Mouse (Mus musculus) heart, postnatal 0 days (tissue): Measurements from ENCODE around the gene Pygm. TPM values are rescaled to one million over a fixed set of nuclear protein-coding genes. Genes with fewer than 3 reads are reported as not detected.

Experiments used
- ATAC-seq: fragments of 200-750 bp; cut with Nextera tagmentation; 2 replicates; pipeline ENCODE4 v1.8.0; 2017; ENCODE audit warnings: low read depth, moderate number of reproducible peaks, moderate library complexity; ENCODE audit not compliant: insufficient read depth
- DNase-seq: peaks from one replicate; pipeline ENCODE4 v3.0.0-alpha.2; 2016; ENCODE audit warnings: low spot score
- H3K27ac ChIP-seq: fragments of 300-500 bp; sonication (generic); 2 replicates; pipeline ENCODE4 v1.5.1; 2014; ENCODE audit warnings: low read depth, mild to moderate bottlenecking
- H3K27me3 ChIP-seq: fragments of 300-500 bp; sonication (generic); 2 replicates; pipeline ENCODE4 v1.6.1; 2014; ENCODE audit warnings: low read length, mixed read lengths; ENCODE audit not compliant: control insufficient read depth, insufficient read depth
- H3K36me3 ChIP-seq: fragments of 300-500 bp; sonication (generic); replicated peaks from 2 replicates; pipeline ENCODE4 v1.6.1; 2014; ENCODE audit warnings: low read length, mixed read lengths; ENCODE audit not compliant: control insufficient read depth, insufficient read depth
- H3K4me1 ChIP-seq: fragments of 300-500 bp; sonication (generic); 2 replicates; pipeline ENCODE4 v1.6.1; 2014; ENCODE audit warnings: antibody characterized with exemption; ENCODE audit not compliant: control insufficient read depth, insufficient read depth
- H3K4me2 ChIP-seq: fragments of 300-500 bp; sonication (generic); 2 replicates; pipeline ENCODE4 v1.6.1; 2014; ENCODE audit warnings: low read depth, mild to moderate bottlenecking, low read length, moderate library complexity
- H3K4me3 ChIP-seq: fragments of 300-500 bp; sonication (generic); 2 replicates; pipeline ENCODE4 v1.5.1; 2014; ENCODE audit warnings: low read depth, low read length
- H3K9ac ChIP-seq: fragments of 300-500 bp; sonication (generic); replicated peaks from 2 replicates; pipeline ENCODE4 v1.6.1; 2014; ENCODE audit warnings: low read depth, low read length, mixed read lengths
- H3K9me3 ChIP-seq: fragments of 300-500 bp; sonication (generic); replicated peaks from 2 replicates; pipeline ENCODE4 v1.6.1; 2016; ENCODE audit warnings: low read length; ENCODE audit not compliant: control insufficient read depth
- CTCF ChIP-seq: IDR thresholded peaks from 2 replicates; pipeline ENCODE4 v1.5.1; 2016; ENCODE audit warnings: antibody characterized with exemption, control low read depth, low read depth
- EP300 ChIP-seq: IDR thresholded peaks from 2 replicates; pipeline ENCODE4 v1.6.1; 2016; ENCODE audit warnings: antibody characterized with exemption, low read depth
- WGBS: fragments of 180-500 bp; shearing (Covaris S2); extraction: QIAGEN DNeasy Blood & Tissue Kit; methylation state at CpG from one replicate; pipeline ENCODE4 v1.1.7; 2014; 5-methylcytosine and 5-hydroxymethylcytosine counted together
- polyA plus RNA-seq: library from polyadenylated mRNA; unstranded; fragments of >200 nt; fragmentation: Nextera tagmentation; extraction: Ambion mirVana; gene quantifications from 2 replicates; pipeline ENCODE4 v1.2.1, GENCODE M21; 2015
- total RNA-seq: library from RNA; depleted of rRNA; stranded (reverse); fragments of >200 nt; gene quantifications from 2 replicates; pipeline ENCODE4 v1.2.3, GENCODE M21; 2014; ENCODE audit warnings: low replicate concordance

Pygm gene
- total and polyA plus RNA-seq, 2 experiments from 2014 or later: 400 to 487 TPM

DNA sequence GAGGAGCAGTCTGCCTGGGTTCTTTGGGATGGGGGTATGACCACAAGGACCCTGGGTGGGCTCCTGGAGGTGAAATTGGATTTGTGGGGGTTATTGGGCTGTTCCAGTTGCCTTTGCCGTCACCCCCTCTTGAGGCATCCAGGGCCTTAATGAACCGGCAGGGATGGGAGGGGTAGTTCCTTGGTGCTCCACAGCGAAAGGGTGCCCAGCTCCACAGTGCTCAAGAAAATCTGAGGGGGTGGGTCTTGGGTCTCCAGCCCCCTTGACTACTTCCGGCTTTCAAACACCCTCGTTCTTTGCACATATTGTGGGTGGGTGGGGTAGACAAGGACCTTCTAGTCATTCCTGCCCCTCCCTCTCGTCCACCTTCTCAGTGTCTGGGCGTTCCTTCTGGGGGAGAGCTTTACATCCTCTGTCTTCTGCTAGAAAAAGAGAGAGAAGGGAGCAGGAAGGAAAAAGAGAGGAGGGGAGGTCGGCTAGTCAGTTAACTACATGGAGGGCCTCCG lies 35.7 kb downstream of the Pygm start:
- H3K27ac ChIP-seq: no peak overlapping the region
- no peak overlapping the region for H3K9ac ChIP-seq
- H3K27me3 ChIP-seq: peaks cover 80% of the 10 kb centered on the region
- DNase-seq: no peak
- H3K9me3 ChIP-seq: no peaks in the 10 kb centered on the region
- no peak overlapping the region for H3K4me2 ChIP-seq
- 0 out of 2 replicates have a peak, but pooled peaks cover 4% of the 10 kb centered on the region for H3K4me1 ChIP-seq
- H3K36me3 ChIP-seq: no peaks in the 10 kb centered on the region
- TF ChIP-seq CTCF (no peak), EP300 (no peak)
- ATAC-seq: no peak
- 58% methylated on average over 9 of the region's 9 CpGs for WGBS
- H3K4me3 ChIP-seq: no peak overlapping the region

- ATAC-seq (no peak), DNase-seq (no peak)
- TF ChIP-seq CTCF: no peak
- no peak for TF ChIP-seq EP300
- no peaks in the 10 kb centered on the region for H3K9me3 ChIP-seq
- H3K4me3 ChIP-seq: no peak overlapping the region
- WGBS: 56% methylated on average over 19 of the region's 19 CpGs
- no peak overlapping the region for H3K9ac ChIP-seq
- H3K4me1 ChIP-seq: 0 out of 2 replicates have a peak, but pooled peaks cover 4% of the 10 kb centered on the region
- H3K27me3 ChIP-seq: peaks cover 87% of the 10 kb centered on the region
- no peaks in the 10 kb centered on the region for H3K36me3 ChIP-seq
- no peak overlapping the region for H3K27ac ChIP-seq
- no peak overlapping the region for H3K4me2 ChIP-seq
Measured at GRCm38 (mm10) chr19:6420481-6421210, 36.4 kb downstream of the Pygm start.

DNA sequence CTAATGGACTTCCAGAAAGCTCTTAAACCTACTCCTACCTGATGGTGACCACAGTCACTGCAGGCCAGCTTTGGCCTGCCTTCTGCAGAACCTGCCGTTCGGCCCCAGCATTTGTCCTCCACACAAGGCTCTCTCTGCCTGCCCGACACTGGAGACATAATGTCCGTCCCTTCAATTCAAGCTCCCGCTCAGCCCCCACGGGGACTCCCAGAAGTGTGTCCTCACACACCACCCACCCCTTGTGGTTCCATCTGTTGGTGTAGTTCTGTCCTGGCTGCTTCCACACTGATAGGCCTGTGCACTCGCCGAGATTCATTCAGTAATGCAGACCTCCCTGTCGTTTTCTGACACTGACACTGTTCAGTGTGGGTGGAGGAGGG lies 37.0 kb downstream of the Pygm start:
- Histone ChIP-seq H3K4me3 (no peak overlapping the region), H3K36me3 (no peaks in the 10 kb centered on the region), H3K9ac (no peak overlapping the region), H3K27ac (no peak overlapping the region), H3K9me3 (no peaks in the 10 kb centered on the region), H3K4me2 (no peak overlapping the region), H3K4me1 (0 out of 2 replicates have a peak, but pooled peaks cover 4% of the 10 kb centered on the region), H3K27me3 (peaks cover 93% of the 10 kb centered on the region)
- no peak for ATAC-seq
- DNase-seq: no peak
- 67% methylated on average over 9 of the region's 9 CpGs for WGBS
- TF ChIP-seq CTCF: no peak
- no peak for TF ChIP-seq EP300

GRCm38 (mm10) chr19:6422014-6422413 lies 37.8 kb downstream of the Pygm start:
- DNase-seq: no peak
- ATAC-seq: no peak
- Histone ChIP-seq H3K4me2 (no peak overlapping the region), H3K9ac (no peak overlapping the region), H3K4me3 (no peak overlapping the region), H3K9me3 (no peaks in the 10 kb centered on the region), H3K27me3 (peaks cover 95% of the 10 kb centered on the region), H3K4me1 (0 out of 2 replicates have a peak, but pooled peaks cover 4% of the 10 kb centered on the region), H3K36me3 (no peaks in the 10 kb centered on the region), H3K27ac (no peak overlapping the region)
- TF ChIP-seq EP300 (no peak), CTCF (no peak)
- 65% methylated on average over 7 of the region's 7 CpGs for WGBS

DNA sequence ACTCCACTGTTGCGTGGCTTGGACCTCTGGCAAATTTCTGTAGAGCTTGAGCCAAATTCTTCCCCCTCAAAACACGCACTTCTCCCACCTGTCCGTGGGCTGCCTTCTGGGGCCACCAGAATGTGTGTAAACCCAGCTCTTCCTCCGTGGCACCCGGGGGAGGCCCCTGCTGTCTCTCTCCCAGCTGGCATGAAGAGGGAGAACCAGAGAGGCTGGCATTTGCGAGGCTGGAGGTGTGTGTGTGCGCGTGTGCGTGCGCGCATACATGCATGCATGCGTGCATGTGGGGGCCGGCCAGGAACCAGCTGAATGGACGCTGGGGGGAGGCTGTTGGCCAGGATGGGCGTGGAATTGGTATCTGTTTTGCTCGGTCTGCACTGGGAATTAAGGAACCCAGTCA lies 39.0 kb downstream of the Pygm start:
- no peak overlapping the region for H3K27ac ChIP-seq
- H3K9me3 ChIP-seq: no peaks in the 10 kb centered on the region
- no peak overlapping the region for H3K4me3 ChIP-seq
- H3K36me3 ChIP-seq: no peaks in the 10 kb centered on the region
- ATAC-seq (no peak), DNase-seq (no peak)
- TF ChIP-seq CTCF (no peak), EP300 (no peak)
- WGBS: 76% methylated on average over 16 of the region's 16 CpGs
- peaks cover 95% of the 10 kb centered on the region for H3K27me3 ChIP-seq
- peaks cover 4% of the 10 kb centered on the region; the same call in 1 of the 2 replicates for H3K4me1 ChIP-seq
- no peak overlapping the region for H3K9ac ChIP-seq
- H3K4me2 ChIP-seq: no peak overlapping the region
